Mouse (Mus musculus) lung, postnatal 0 days (tissue): ENCODE results near the gene Arhgef19.

Experiments used
- CTCF ChIP-seq: IDR thresholded peaks from 2 replicates; pipeline ENCODE4 v1.5.1; 2016; ENCODE audit warnings: antibody characterized with exemption, mild to moderate bottlenecking
- EP300 ChIP-seq: IDR thresholded peaks from 2 replicates; pipeline ENCODE4 v1.6.1; 2016; ENCODE audit warnings: antibody characterized with exemption, mild to moderate bottlenecking, control low read depth

DNA sequence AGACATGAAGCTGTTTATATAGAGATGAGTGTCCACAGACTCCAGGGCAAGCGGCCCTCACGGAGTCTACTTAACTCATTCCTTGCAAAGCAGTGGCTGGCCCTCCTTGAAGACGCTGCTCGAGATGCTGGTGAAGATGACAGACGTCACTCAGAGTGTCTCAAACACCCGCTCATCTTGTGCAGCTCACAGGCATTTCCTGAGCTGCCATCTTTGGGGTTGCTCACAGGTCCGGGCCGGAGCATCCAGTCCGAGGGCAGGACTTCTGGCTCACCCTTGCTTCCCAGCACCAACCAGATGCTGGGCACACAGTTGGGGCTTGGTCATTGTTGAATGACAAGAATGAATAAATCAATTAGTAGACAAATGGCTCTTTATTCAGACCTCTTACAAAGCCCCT lies 26.4 kb upstream of the Arhgef19 start:
- no peak for TF ChIP-seq CTCF
- no peak for TF ChIP-seq EP300
